Mouse (Mus musculus) embryo, embryonic 11.5 days (tissue): ENCODE data around the gene Zscan10.

Experiments
- DNase-seq: peaks from one replicate; pipeline ENCODE4 v3.0.0-alpha.2; 2012; ENCODE audit warnings: low read depth, low spot score

Zscan10 gene

DNA sequence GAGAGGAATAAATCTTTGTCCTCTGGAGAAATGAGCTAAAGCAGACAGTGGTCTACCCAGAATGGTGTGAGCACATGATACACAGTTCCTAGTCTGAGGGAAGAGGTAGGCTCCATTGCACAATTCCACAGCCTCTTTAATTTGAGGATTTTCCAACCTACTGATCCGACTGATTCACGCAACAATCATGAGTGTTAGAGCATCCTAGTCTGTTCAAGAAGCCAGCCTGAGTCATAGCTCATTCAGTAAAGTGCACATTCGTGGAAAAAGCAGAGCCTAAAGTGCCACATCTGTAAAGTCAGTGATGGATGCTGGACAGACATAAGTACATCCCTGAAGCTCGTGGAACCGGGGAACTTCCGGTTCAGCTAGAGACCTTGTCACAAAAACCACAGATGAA lies 50.7 kb downstream of the Zscan10 start:
- no peak for DNase-seq

DNA sequence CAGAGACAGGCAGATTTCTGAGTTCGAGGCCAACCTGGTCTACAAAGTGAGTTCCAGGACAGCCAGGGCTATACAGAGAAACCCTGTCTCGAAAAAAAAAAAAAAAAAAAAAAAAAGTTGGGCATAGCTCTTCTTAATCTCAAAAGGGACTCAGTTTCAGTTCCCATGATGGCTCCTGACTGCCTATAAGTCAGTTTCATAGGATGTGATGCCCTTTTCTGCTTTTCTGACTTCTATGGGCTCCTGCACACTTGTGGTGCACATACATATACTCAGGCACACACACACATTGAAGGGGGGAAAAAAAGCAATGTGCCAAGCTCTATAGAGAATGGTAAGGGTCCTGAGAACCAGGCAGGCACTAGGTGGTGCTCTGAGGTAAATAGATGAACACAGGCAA lies 52.7 kb downstream of the Zscan10 start:
- DNase-seq, result no peak

- no peak for DNase-seq
Measured at GRCm38 (mm10) chr17:23654001-23654400, 53.3 kb downstream of the Zscan10 start.

GRCm38 (mm10) chr17:23654410-23654809 lies 53.8 kb downstream of the Zscan10 start:
- DNase-seq, result no peak

- no peak for DNase-seq
Measured at GRCm38 (mm10) chr17:23658450-23658849, 57.8 kb downstream of the Zscan10 start.

GRCm38 (mm10) chr17:23660117-23660875 lies 59.6 kb downstream of the Zscan10 start, which contains the start of gene Bicdl2:
Bicdl2 (plus strand) TSS chr17:23660506.
- no peak for DNase-seq
